Mouse (Mus musculus) limb, embryonic 14.5 days (tissue): Measurements from ENCODE around the gene Dmpk. TPM values are rescaled to one million over a fixed set of nuclear protein-coding genes. Genes with fewer than 3 reads are reported as not detected.
A peak's percentile ranks its signal among the peaks of the same experiment; 100 is the strongest.

ENCODE experiments used
- ATAC-seq: fragments of 200-750 bp; cut with Nextera tagmentation; 2 replicates; pipeline ENCODE4 v1.8.0; 2017; ENCODE audit warnings: low read depth, moderate number of reproducible peaks, moderate TSS enrichment; ENCODE audit not compliant: low FRiP score
- DNase-seq: peaks from one replicate; pipeline ENCODE4 v3.0.0-alpha.2; 2015; ENCODE audit warnings: low spot score
- H3K27ac ChIP-seq: fragments of 300-500 bp; sonication (generic); replicated peaks from 2 replicates; pipeline ENCODE4 v1.5.1; 2014; ENCODE audit warnings: low read depth, mild to moderate bottlenecking, low read length, moderate library complexity, mixed read lengths
- H3K27me3 ChIP-seq: fragments of 300-500 bp; sonication (generic); 2 replicates; pipeline ENCODE4 v1.6.1; 2014; ENCODE audit warnings: low read length, mixed read lengths; ENCODE audit not compliant: control insufficient read depth, insufficient read depth
- H3K36me3 ChIP-seq: fragments of 300-500 bp; sonication (generic); 2 replicates; pipeline ENCODE4 v1.6.1; 2014; ENCODE audit warnings: mild to moderate bottlenecking, low read length, moderate library complexity, mixed read lengths; ENCODE audit not compliant: control insufficient read depth, insufficient read depth
- H3K4me1 ChIP-seq: fragments of 300-500 bp; sonication (generic); 2 replicates; pipeline ENCODE4 v1.6.1; 2014; ENCODE audit warnings: antibody characterized with exemption, low read length, mixed read lengths; ENCODE audit not compliant: control insufficient read depth, insufficient read depth
- H3K4me2 ChIP-seq: fragments of 300-500 bp; sonication (generic); replicated peaks from 2 replicates; pipeline ENCODE4 v1.6.1; 2014; ENCODE audit warnings: low read depth, mild to moderate bottlenecking, low read length, moderate library complexity; ENCODE audit not compliant: severe bottlenecking
- H3K4me3 ChIP-seq: fragments of 300-500 bp; sonication (generic); replicated peaks from 2 replicates; pipeline ENCODE4 v1.5.1; 2014; ENCODE audit warnings: low read length
- H3K9ac ChIP-seq: fragments of 300-500 bp; sonication (generic); 2 replicates; pipeline ENCODE4 v1.6.1; 2014; ENCODE audit warnings: mild to moderate bottlenecking, low read depth, low read length, moderate library complexity; ENCODE audit not compliant: severe bottlenecking
- H3K9me3 ChIP-seq: fragments of 300-500 bp; sonication (generic); 2 replicates; pipeline ENCODE4 v1.6.1; 2016; ENCODE audit warnings: low read length; ENCODE audit not compliant: control insufficient read depth
- POLR2A ChIP-seq: fragments of 200-500 bp; IDR thresholded peaks from 2 replicates; pipeline ENCODE4 v1.8.0; 2012; ENCODE audit warnings: inconsistent platforms, mild to moderate bottlenecking, moderate library complexity, borderline replicate concordance; ENCODE audit not compliant: insufficient read depth, insufficient read length; ENCODE audit errors: extremely low read depth
- WGBS: fragments of 180-500 bp; shearing (Covaris S2); extraction: QIAGEN DNeasy Blood & Tissue Kit; methylation state at CpG from one replicate; pipeline ENCODE4 v1.1.7; 2014; 5-methylcytosine and 5-hydroxymethylcytosine counted together
- polyA plus RNA-seq, 2 experiments: library from polyadenylated mRNA; depleted of rRNA in 1 of 2; stranded (reverse) in 1 of 2; unstranded in 1 of 2; fragments of >200 nt; fragmentation: Nextera tagmentation in 1 of 2; extraction: Ambion mirVana in 1 of 2; gene quantifications; 2 replicates each; pipeline versions ENCODE4 v1.2.1 to v1.2.3; 2012 to 2014

The Dmpk gene
- polyA plus RNA-seq, 2 experiments, result 37.1 to 143 TPM

DNA sequence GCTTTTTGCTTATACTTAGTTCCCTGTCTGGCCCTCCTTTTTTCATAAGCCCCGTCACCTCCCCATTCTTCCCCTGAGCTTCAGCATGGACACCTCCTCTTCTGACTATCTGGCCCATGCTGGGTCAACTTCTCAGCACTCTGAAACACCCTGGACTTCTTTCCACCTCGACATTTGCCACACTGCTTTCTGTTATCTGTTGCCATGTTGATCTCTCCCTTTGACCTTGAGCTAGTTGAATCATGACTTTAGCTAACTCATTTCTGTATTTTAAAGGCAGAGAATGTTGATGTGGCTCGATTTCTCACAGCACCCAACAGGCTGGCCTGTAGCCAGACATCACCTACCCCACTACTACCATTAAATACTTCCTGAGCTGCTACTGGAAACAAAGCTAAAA lies 23.8 kb downstream of the Dmpk start:
- Histone ChIP-seq H3K27me3 (no peaks in the 10 kb centered on the region), H3K4me1 (no peaks in the 10 kb centered on the region), H3K36me3 (no peaks in the 10 kb centered on the region), H3K9me3 (no peaks in the 10 kb centered on the region), H3K4me2 (no peak overlapping the region), H3K27ac (no peak overlapping the region), H3K9ac (no peak overlapping the region), H3K4me3 (no peak overlapping the region)
- WGBS, result 55% methylated on average over 3 of the region's 3 CpGs
- ATAC-seq, result no peak
- TF ChIP-seq POLR2A, result no peak
- DNase-seq, result no peak

DNA sequence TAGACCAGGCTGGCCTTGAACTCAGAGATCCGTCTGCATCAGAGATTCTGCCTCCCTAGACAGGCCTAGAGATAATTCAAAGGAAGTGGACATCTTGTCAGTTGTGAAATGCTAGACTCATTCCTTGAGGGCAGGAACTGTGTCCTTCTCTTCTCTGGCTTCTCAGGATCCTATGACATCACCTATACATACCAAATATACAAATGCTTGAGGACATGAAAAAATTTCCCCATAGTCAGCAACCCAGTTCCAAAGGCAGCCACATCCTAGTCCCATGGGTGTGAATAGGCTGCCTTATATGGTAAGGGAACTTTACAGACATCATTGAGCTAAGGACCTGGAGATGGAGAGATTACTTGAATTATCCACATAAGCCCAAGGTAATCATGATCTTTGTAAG lies 25.9 kb downstream of the Dmpk start:
- no peaks in the 10 kb centered on the region for H3K27me3 ChIP-seq
- WGBS, result 80% methylated on average over 1 of the region's 1 CpGs
- no peak for DNase-seq
- no peak overlapping the region for H3K27ac ChIP-seq
- no peak overlapping the region for H3K4me3 ChIP-seq
- no peaks in the 10 kb centered on the region for H3K4me1 ChIP-seq
- no peak for ATAC-seq
- no peak for TF ChIP-seq POLR2A
- H3K4me2 ChIP-seq, result no peak overlapping the region
- H3K9ac ChIP-seq, result no peak overlapping the region
- no peaks in the 10 kb centered on the region for H3K36me3 ChIP-seq
- no peaks in the 10 kb centered on the region for H3K9me3 ChIP-seq

DNA sequence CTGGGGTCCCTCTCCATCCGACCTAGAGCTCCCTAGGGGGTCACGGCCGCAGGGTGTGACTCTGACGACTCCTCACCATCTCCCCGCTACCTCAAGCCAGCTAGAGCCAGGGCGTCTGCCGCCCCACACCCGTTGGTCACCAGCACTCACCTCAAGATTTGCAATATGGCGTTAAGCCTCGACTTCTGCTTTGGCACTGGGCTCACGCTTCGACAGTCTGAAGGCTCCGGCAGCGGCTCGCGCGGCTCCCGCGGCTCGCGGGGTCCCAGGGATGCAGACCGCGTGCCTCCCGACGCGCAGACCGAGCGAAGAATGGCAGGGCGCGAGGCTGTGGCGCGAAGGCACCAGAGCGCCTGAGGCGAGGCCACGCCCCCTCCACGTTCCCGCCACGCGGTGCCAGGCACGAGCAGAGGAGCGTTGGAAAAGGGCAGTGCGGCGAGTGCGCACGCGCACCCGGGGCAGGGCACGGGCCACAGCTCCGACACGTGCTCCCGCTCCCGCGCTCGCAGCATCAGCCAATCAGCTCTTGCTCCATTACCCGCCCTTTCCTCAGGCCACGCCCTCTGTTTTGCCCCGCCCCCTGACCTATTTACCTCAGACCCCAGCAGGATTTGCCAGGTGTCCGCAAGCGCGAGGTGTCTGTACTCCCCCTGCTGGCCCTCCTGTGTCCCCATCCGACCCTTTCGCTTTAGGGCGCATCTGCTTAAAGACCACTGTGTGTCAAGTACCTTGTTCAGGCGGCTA lies 34.6 kb downstream of the Dmpk start, which contains the start of gene Gm4969:
Gene Gm4969, minus strand, starts transcription at position 341 of the 744 bp plus-strand sequence.
- Histone ChIP-seq H3K9ac (peak within 1 kb of the TSS; percentile 8; the same call in 1 of the 2 replicates), H3K27ac (no peak within 1 kb of the TSS), H3K4me3 (peak within 1 kb of the TSS; percentile 26), H3K9me3 (0 out of 2 replicates have a peak, but pooled peaks cover 4% of the 10 kb centered on the region), H3K36me3 (no peaks in the 10 kb centered on the region), H3K4me2 (peak within 1 kb of the TSS; percentile 39), H3K4me1 (peaks cover 12% of the 10 kb centered on the region), H3K27me3 (no peaks in the 10 kb centered on the region)
- ATAC-seq, result peak; percentile 18; the same call in 1 of the 2 replicates
- TF ChIP-seq POLR2A, result no peak
- WGBS, result 24% methylated on average over 49 of the region's 64 CpGs
- DNase-seq, result peak; percentile 41

DNA sequence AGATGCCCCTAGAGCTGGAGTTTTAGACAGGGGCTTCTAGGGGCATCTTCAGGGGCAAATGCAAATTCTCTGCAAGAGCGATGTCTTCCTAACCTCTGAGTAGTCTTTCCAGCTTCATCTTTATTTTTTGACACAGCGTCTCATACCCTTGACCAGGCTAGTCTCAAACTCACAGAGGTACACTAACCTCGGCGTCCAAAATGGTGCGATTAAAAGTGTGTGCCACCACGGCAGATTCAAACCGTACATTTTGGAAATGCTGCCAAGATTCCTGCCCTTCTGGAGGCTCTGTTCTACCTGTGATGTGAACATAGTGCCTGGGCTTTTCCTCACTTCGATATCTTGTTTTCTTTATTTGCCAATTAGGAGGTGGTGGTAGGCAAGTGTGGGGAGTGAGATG lies 35.4 kb downstream of the Dmpk start:
- Histone ChIP-seq H3K27ac (no peak overlapping the region), H3K4me3 (peak overlapping the region; percentile 76; the same call in 1 of the 2 replicates), H3K4me2 (no peak overlapping the region), H3K9me3 (0 out of 2 replicates have a peak, but pooled peaks cover 4% of the 10 kb centered on the region), H3K9ac (no peak overlapping the region), H3K27me3 (no peaks in the 10 kb centered on the region), H3K4me1 (peaks cover 12% of the 10 kb centered on the region), H3K36me3 (no peaks in the 10 kb centered on the region)
- no peak; the same call in 1 of the 2 replicates for ATAC-seq
- no peak for TF ChIP-seq POLR2A
- WGBS, result 94% methylated on average over 8 of the region's 8 CpGs
- no peak for DNase-seq

DNA sequence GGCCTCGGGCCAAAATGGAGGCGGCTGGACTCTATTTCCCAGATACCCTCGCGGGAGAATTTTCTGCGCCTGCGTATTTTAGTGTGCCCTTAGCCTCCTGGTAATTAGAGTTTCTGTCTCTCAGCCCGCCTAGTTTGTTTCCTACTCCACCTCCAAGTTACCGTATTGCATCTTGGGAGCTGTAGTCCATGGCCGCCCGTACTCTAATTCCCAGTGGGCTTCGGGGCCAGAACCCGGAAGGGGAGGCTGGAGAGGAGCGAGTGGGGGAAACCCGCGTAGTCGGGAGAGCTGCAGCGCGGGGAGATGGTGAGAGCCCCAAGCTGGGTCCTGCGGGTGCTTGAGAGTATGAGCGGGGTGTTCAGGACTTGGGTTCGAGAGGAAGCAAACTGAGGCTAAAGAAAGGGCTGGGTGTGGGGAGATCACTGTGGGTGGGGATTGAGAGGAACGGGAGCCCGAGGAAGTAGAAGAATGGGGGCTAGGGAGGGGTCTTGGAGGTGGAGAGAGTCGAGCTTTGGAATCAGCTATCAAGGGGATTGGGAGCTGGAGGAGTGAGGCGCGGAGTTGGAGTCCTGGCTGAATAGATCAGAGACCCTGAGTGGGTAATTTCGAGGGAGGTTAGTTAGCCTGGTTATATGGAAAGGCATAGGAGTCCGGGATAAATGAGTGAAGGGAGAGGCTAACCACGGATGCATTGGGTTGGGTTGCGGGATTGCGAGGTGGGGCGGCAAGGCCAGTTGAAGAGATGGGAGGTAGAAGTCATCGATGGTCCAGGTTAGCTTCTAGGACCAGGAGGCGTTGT lies 36.2 kb downstream of the Dmpk start, which contains the start of gene Fbxo46:
Gene Fbxo46, plus strand, starts transcription at position 229 of the 799 bp plus-strand sequence.
- Histone ChIP-seq H3K36me3 (no peaks in the 10 kb centered on the region), H3K27ac (no peak within 1 kb of the TSS), H3K9me3 (0 out of 2 replicates have a peak, but pooled peaks cover 4% of the 10 kb centered on the region), H3K4me2 (peak within 1 kb of the TSS; percentile 90), H3K4me3 (peak within 1 kb of the TSS; percentile 76), H3K4me1 (peaks cover 12% of the 10 kb centered on the region), H3K27me3 (no peaks in the 10 kb centered on the region), H3K9ac (peak within 1 kb of the TSS; percentile 66)
- 3% methylated on average over 34 of the region's 34 CpGs for WGBS
- DNase-seq (peak; percentile 99), ATAC-seq (peak; percentile 96)
- peak; percentile 92; the same call in 1 of the 2 replicates for TF ChIP-seq POLR2A
